Mouse (Mus musculus): Measurements from ENCODE around the gene Rtn4. TPM values are rescaled to one million over a fixed set of nuclear protein-coding genes. Genes with fewer than 3 reads are reported as not detected.
A peak's percentile ranks its signal among the peaks of the same experiment; 100 is the strongest.
"Not testable (repeated sequence)": the region's sequence is repeated elsewhere in the genome, so short reads cannot be mapped to it uniquely, and the experiment has no call there.

Rtn4 gene
- polyA plus RNA-seq, 1 experiment from 2014 or later: 47.1 TPM

DNA sequence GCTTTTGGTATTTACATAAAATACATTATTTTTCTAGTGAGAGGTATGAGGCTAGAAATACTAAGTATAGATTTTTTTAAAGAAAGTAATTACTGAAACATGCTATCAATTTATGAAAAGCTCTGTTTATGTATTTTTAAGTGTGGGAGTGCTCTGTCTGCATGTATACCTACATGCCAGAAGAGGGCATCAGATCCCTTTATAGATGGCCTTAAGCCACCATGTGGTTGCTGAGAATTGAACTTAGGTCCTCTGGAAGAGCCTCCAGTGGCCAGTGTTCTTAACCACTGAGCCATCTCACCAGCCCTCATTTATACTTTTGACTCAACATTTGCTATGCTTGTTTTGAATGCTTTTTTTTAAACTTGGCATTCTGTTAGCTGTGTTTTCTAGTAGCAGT, 16.8 kb downstream of the Rtn4 start:
- peak; percentile 6 for DNase-seq (ENCODE audit: low spot score)

DNA sequence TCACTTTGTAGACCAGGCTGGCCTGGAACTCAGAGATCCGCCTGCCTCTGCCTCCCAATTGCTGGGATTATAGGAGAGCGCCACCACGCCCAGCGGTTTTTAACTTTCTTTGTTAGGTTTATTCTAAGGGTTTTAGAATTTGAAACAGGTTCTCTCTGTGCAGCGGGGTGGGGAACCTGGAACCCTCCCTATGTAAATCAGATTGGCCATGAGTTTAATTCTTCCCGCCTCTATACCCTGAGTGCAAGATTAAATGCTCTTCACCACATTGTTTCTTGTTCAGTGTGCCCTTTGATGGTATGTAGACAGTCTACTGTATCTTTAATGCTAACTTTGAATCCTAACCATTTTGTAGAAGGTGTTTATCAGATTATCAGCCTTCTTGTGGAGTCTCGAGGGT, 21.4 kb downstream of the Rtn4 start:
- no peak for DNase-seq (ENCODE audit: low spot score)

DNA sequence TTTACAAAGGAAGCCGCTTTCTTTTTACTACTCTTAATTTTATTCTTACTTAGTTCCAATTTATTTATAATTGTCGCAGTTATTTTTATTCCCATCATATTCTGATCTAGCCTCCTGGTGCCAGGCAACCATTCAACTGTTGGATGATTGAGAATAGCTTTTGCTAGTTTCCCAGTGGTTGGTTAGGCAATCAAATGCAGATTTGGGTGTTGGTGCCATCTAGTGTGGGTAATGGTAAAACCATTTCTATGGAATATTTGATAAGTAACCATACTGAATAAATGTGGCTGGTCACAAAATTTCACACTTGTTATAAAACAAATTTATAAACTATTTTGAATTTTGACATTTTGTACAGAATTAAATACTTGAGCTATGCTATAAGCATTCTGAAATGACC, 22.0 kb downstream of the Rtn4 start:
- DNase-seq (ENCODE audit: low spot score): peak; percentile 23

DNA sequence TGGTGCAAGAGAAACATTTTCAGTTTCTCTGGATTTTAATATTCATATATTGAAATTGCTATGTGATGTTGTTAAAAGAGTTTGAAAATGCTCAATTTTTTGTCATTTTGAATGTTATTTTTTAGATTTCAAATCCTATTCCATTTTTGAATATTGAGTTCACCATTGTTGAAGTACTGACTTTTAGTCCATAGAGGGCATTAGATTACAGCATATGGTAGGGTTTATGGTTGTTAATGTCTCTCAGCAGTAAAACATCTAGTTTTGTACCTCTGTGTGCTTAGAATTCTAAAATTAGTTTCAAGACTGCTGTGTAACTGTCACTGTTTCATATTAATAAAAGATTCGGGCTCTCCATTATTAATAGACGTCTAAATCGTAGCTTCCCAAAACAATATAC, 22.8 kb downstream of the Rtn4 start:
- DNase-seq (ENCODE audit: low spot score): no peak

DNA sequence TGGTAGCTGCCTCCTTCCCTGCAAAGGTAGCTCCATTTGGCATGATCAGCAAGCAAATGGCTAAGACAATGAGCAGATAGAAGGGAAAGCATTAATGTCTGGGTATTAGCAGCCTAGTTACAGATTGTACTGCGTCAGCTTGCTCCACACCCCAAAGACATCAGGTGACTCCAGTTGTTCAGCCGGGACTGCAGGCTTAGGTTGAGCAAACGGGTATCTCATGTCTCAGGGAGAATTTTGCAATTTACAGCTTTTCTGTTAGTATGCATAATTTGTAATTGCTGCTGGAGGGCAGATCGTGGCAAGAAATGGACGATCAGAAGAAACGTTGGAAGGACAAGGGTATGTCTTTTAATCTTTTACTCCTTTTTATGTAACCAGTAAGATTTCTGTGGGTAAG, 25.8 kb downstream of the Rtn4 start:
- no peak for DNase-seq (ENCODE audit: low spot score)

DNA sequence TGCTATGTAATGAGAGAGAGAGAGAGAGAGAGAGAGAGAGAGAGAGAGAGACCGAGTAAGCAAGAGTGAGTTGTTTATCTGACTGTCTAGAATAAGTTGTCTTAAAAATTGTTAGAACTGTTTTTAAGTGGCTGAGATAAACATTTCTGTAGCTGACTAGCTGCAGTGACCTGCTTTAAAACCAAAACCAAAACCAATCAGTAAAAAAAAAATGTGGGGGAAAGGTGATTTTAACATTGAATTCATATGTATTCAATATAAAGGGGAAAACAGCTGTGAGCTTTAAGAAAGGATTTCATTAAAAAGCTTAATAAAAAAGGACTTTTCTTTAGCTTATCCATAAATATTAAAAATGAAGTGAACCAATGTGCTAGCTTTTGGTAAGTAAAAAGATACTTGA, 26.9 kb downstream of the Rtn4 start:
- DNase-seq (ENCODE audit: low spot score): no peak

DNA sequence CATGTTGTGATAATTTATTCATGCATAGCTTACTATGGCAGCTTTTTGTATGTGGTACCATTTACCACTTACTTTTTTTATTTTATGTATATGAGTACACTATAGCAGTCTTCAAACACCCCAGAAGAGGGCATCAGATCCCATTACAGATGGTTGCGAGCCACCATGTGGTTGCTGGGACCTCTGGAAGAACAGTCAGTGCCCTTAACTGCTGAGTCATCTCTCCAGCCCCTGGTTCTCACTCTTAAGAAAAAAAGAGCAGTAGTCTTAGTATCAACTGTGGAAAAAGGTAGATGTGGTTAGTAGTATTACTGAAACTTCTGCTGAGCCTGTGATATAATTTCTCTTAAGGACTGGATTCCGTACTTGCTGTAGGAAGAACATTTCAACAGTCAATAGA, 31.5 kb downstream of the Rtn4 start:
- DNase-seq (ENCODE audit: low spot score): peak; percentile 11

DNA sequence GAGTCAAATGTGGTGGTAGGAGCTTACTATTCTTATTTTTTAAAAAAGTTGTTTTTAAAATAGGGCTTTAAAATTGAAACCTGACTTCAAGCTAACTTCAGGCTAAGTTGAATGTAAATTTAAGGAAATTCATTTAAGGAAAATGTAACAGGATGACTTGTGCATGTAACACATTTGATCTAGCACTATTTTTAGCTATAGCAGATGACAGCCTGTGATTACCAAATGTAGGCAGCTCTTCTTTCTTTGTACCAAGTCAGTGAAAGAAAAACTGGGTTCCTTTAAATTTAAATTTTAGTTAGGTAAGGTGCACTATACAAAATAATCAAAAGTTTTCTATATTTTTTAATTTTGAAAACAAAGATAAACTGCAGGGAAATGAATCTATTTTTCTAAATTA, 32.4 kb downstream of the Rtn4 start:
- DNase-seq (ENCODE audit: low spot score): no peak

DNA sequence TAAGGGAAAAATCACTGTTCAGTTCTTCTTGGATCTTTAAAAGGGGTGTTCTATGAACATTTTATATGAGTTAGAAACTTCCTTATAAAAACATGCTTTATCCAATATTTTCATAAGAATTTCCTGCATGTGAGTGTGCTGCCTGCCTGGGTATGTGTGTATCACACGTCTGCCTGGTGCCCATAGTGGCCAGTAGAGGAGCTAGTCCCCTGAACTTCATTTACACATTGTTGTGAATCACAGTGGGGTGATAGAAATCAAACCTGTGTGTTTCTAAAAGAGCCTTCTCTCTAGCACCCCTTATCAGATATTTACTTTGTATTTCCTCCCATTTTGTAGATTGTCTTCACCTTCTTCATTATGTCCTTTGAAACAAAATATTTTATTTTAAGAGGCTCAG, 32.9 kb downstream of the Rtn4 start:
- no peak for DNase-seq (ENCODE audit: low spot score)

DNA sequence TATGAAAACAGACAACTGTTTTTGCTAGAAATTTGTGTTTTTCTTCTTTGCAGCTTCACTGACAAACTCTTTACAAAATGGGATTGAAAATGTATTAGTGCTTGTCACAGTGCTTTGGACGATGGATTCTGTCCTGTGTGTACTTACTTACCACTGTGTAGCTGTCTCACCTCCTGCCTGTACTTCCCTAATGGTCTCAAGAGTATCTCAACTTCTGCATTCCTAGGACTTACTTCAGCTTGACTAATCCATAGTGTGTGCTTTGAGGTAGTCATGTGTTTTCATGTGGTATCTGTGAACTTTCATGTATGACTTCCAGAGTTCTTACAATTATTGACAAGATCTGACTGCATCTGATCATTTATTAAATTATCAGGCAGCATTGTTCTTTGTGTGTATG, 35.2 kb downstream of the Rtn4 start:
- no peak for DNase-seq (ENCODE audit: low spot score)

DNA sequence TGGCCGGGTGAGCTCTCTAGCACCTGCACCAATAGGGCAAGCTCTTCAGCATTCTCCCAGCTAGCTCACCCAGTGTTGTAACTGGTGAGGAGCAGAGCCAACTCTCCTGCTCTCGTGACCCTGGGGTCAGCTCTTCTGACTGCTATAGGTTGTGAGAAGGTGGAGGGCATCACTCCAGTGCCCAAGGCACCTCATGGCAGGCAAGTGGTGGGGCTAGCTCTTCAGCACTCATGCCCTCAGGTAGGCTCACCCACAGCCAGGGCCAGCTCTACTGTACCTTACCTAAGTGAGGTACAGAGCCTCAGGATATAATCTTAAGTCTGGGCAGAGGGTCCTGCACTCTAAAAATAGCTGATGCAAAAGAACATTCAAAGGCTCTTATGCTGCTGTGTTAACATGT, 47.0 kb downstream of the Rtn4 start:
- DNase-seq (ENCODE audit: low spot score): no peak

DNA sequence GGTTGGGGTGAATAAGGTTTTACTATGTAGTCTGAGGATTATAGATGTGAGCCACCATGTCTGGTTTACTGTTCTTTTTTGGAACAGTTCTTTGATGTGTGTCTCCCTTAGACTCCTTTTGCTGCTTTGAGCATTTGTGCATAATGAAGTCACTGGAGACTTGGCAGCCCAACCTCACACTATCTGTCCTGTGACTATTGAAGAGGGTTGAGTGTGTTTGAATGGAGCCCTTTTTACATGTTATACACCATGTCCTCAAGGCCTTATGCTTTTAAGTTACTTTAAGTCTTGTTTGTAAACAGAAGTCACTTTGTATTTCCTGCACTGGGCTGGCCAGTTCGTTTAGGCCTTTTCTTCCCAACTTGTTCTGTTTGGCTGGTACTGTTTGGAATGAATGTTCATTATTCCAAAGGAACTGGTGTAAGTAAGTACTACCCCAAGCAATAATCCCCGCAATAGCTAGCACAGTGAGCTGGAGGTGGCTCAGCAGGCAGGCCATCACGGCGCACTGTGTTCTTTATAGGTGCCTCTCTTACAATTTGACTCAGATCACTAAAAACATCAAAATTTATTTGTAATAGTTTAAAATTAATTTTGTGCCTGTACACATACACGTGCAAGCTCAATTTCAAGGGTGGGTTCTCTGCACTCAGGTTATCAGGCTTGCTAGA, 52.1 kb downstream of the Rtn4 start:
- DNase-seq (ENCODE audit: low spot score): no peak

DNA sequence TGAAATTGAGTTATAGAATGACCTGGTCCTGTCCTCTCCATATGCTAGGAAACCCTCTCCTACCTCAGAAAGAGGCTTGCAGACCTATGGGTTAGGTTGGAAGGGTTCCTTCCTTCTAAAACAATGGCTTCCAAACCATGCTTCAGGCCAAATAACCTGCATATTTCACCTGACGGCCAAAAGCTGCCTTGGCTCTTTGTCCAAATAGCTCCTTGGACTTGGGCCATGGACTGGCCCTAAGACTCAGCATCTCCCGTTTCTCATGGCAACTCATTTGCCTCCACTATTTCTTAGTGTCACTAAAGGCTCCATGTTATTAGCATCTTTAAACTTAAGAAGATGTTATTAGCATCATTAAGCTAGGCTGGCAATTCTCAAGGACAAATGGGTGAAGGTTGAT, 52.8 kb downstream of the Rtn4 start:
- no peak for DNase-seq (ENCODE audit: low spot score)

DNA sequence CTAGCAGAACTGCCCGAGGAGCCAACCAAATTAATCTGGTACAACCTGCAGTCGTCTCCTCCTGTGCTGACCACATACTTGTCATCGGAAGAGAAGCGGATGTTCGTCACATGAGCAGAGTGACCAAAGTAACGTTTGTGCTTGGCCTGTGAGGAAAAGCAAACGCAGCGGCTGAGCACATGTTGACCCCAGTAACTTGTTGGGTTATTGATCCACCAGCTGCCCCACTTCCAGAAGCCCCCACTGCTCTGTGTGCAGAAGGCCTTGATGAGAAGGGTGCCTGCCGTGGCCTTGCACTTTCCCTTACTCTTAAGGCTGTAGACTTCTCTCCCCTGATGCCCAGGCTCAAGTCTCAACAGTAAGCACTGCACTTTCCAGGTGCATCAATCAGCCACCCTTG, 53.5 kb downstream of the Rtn4 start:
- DNase-seq (ENCODE audit: low spot score): no peak

DNA sequence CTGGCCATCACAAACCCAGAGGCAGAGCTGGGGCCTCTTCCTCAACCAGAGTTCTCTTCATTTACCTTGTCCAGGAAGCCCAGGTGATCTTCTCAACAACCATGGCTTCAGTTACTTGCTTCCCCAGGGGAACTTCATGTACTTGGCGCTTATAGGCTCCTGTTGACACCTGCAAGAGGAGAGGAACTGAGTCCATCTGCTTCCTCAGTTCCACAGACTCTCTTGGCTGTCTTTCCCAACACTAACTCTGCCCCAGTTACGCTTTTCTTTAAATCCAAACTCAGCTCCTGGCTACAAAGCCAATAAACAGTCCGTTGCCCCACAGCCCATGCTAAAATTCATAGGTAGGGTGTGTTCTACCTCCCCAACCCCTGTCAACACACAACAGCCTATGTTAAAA, 54.6 kb downstream of the Rtn4 start:
- no peak for DNase-seq (ENCODE audit: low spot score)

DNA sequence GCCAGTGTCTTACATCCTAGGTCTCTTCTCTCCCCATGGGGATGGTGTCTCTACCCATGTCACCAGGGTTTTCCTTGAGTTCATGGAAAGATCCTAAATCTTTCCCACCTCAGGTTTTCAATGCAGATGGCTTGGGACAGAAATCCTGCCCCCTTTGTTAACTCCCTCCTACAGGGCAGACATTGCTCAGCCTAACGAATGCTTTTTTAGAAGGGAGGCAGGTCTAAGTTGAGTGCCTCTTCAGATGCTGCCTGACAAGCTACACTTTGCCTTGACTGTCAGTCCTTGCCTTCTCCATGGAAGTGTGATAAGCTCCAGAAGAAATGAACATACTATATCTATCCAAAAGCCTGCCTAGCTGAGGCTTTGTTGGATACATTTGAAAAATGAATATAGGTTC, 55.1 kb downstream of the Rtn4 start:
- DNase-seq (ENCODE audit: low spot score): no peak

DNA sequence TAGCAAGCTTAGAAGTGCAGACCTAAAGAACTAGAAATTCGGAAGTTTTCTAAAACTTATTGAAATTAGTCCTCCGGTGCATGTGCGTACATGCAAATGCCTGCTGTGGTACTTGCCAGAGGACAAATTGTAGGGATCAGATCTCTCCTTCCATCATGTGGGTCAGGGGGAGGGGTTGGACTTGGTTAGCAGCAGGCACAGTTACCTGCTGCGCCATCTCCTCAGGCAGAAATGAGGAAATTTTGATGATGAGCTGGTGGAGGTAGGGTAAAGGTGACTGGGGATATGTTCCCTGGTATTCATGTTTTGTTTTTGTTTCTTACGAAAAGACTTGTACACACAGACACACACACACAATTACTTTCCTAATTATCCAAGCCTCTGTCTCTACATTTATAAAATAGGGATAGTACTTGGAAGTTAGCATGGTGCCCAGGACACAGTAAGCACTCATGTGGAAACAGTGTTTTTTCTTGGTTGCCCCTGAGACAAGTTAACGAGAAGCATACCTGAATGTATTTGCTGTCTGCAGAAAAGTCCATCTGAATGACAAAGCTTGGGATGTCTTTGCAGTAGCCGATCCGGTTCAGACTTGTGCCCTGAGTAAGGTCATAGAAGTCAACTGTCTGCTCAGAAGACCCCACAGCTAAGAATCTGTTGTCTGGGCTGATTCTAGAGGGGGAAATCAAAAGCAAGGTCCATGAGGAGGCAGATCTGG, 56.2 kb downstream of the Rtn4 start:
- DNase-seq (ENCODE audit: low spot score): no peak

DNA sequence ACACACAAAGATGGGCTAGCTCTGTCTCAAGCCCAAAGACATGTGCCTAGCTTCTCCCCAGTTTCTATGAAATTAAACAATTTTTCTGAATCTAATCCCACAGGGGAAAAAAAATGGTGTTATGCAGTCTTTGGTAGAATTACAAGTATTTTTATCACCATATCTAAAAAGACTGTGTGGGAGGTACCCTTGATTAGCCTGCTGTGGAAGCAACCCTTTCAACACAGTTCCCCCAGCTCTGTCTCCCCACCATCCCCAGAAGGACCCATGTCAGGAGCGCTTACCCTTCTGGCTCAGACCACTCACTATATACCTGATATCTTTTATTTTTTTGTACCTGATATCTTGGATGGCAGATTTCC, 56.7 kb downstream of the Rtn4 start:
- DNase-seq (ENCODE audit: low spot score): no peak

DNA sequence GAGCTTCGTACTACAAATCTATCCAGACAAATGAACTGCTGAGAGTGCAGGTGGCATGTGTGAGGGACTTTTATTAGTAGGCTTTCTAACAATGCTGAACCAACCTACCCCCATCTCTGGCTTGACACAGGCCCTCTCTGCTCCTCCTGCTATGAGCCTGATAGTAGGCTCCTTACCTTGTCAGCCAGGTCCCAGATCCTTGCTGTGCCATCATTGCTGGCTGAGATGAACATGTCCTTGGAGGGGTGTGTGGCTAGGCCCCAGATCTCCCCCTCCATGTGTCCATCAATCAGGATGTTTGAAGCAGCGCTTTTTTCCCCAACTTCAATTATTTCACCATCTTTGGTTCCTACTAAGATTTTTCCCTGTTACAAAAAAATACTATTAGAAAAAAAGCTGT, 58.3 kb downstream of the Rtn4 start:
- no peak for DNase-seq (ENCODE audit: low spot score)

DNA sequence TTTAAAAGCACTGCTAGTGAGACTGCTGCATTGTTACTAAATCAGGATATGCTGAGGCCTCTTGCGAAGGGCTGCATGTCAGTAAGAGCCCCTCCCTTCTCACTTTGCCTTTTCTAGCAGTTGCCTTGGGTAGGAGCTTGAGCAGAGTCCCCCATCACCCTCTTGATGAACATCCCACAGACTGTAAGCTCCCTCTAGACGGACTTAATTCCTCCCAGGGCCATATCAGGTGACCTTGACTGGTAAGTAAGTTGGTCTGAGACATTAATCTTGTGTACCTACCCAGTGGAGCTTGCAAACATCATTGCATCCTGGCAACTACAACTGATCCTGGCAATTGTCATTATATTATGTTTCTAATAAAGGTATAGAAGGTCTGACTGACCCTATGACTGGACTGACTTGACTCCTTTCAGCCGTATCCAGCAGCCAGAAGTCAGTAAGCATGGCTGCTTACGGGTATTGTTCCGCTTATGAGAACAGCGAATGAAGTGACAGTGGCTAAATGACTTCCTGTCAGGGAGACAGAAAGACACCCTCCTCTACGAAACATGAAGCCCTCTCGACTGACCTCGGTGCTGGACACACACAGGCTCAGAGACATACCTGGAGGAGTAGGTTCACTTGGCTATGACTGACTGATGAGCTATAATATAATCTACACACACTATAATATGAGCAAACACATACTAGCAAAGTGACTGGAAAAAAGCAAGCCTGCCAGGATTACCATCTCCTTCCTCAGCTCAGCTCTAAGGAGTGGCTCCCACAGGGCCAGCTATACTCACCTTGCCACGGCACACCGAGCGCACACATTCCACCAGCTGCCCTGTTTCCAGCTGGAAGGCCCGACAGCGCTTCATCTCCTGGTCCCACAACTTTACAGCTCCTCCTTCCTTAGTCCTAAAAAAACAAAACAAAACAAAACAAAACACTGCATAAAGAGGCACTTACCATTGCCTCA, 59.2 kb downstream of the Rtn4 start:
- DNase-seq (ENCODE audit: low spot score): no peak

DNA sequence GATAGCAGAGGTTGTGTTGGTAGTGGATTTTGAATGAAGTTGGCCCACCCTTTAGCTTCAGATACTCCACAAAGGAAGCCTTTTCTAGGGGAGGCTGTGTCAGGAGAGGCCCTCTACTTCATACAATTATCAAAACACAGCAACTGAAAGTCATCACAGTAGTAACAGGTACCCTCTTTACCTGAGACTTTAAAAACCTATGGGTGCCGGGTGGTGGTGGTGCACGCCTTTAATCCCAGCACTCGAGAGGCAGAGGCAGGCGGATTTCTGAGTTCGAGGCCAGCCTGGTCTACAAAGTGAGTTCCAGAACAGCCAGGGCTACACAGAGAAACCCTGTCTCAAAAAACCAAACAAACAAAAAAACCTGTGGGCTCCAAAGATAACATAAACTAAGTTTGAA, 63.3 kb downstream of the Rtn4 start:
- DNase-seq (ENCODE audit: low spot score): not testable (repeated sequence)

DNA sequence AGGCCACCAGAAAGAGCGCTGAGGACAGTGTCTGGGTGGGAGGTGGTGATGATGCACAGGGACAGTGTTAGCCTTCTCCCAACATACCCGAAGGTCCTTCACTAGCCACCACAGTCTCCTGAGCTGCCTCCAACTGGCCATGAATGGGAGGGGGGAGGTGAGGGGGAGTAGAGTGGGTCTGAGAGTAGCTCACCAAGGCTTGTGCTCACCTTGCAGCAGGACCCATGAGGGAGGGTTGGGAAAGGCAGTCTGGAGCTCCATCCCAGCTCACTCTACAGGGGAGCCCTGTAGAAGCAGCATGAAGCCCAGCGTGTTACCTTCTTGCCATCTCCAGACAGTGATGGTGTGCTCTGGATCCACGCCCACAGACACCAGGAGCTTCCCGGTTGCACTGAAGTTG, 65.9 kb downstream of the Rtn4 start:
- no peak for DNase-seq (ENCODE audit: low spot score)

Measured in thymus, postnatal 0 days (tissue).